Mouse (Mus musculus) thymus, postnatal 14 days (tissue): ENCODE results near the gene Nabp2.
A peak's percentile ranks its signal among the peaks of the same experiment; 100 is the strongest.

Experiments
- DNase-seq: peaks from one replicate; pipeline ENCODE4 v3.0.0; 2021

Gene Nabp2

GRCm38 (mm10) chr10:128429052-128429451 lies 17.8 kb upstream of the Nabp2 start:
- DNase-seq, result no peak

GRCm38 (mm10) chr10:128425260-128425659 lies 14.0 kb upstream of the Nabp2 start:
- no peak for DNase-seq

- peak; percentile 69 for DNase-seq
Observed at GRCm38 (mm10) chr10:128424604-128425003, 13.3 kb upstream of the Nabp2 start.

- no peak for DNase-seq
Observed at GRCm38 (mm10) chr10:128422426-128422825, 11.1 kb upstream of the Nabp2 start.

GRCm38 (mm10) chr10:128414848-128415247 lies 3.6 kb upstream of the Nabp2 start:
- DNase-seq, result no peak

GRCm38 (mm10) chr10:128413076-128413475 lies 1.8 kb upstream of the Nabp2 start:
- DNase-seq, result no peak

GRCm38 (mm10) chr10:128412558-128412957 lies 1.3 kb upstream of the Nabp2 start:
- DNase-seq, result no peak

GRCm38 (mm10) chr10:128412055-128412381 lies 726 bp upstream of the Nabp2 start:
- DNase-seq, result peak; percentile 30

GRCm38 (mm10) chr10:128410560-128410845 lies 789 bp downstream of the Nabp2 start:
- peak; percentile 22 for DNase-seq

GRCm38 (mm10) chr10:128409692-128410559 lies 1.4 kb downstream of the Nabp2 start:
- DNase-seq, result peak; percentile 97

GRCm38 (mm10) chr10:128408591-128409535 lies 2.4 kb downstream of the Nabp2 start:
- DNase-seq, result peak; percentile 59

- no peak for DNase-seq
Observed at GRCm38 (mm10) chr10:128403931-128404330, 7.4 kb downstream of the Nabp2 start.

GRCm38 (mm10) chr10:128401638-128402037 lies 9.7 kb downstream of the Nabp2 start:
- no peak for DNase-seq

GRCm38 (mm10) chr10:128401056-128401455 lies 10.2 kb downstream of the Nabp2 start, which contains the start of gene Slc39a5:
Gene Slc39a5 (minus strand): TSS chr10:128401229.
- no peak for DNase-seq

GRCm38 (mm10) chr10:128400338-128400737 lies 11.0 kb downstream of the Nabp2 start:
- DNase-seq, result no peak

GRCm38 (mm10) chr10:128397466-128397865 lies 13.8 kb downstream of the Nabp2 start:
- no peak for DNase-seq

- no peak for DNase-seq
Observed at GRCm38 (mm10) chr10:128396716-128397264, 14.5 kb downstream of the Nabp2 start.

GRCm38 (mm10) chr10:128396017-128396673 lies 15.1 kb downstream of the Nabp2 start:
- no peak for DNase-seq

- DNase-seq, result no peak
Observed at GRCm38 (mm10) chr10:128391850-128392249, 19.4 kb downstream of the Nabp2 start.

- no peak for DNase-seq
Observed at GRCm38 (mm10) chr10:128390366-128390765, 20.9 kb downstream of the Nabp2 start.

- no peak for DNase-seq
Observed at GRCm38 (mm10) chr10:128389570-128389969, 21.7 kb downstream of the Nabp2 start.

- DNase-seq, result no peak
Observed at GRCm38 (mm10) chr10:128388941-128389340, 22.4 kb downstream of the Nabp2 start.

- no peak for DNase-seq
Observed at GRCm38 (mm10) chr10:128385902-128386301, 25.4 kb downstream of the Nabp2 start.
